Mouse (Mus musculus) bone marrow macrophage, adult 2 months (primary cell): ENCODE measurements around the gene Ccl25.

Experiments used
- CTCF ChIP-seq: IDR thresholded peaks from 2 replicates; pipeline ENCODE4 v1.5.1; 2012; ENCODE audit warnings: low read depth, mild to moderate bottlenecking, low read length, moderate library complexity
- POLR2A ChIP-seq: IDR thresholded peaks from 2 replicates; pipeline ENCODE4 v1.6.1; 2012; ENCODE audit warnings: mild to moderate bottlenecking, low read depth, low read length, borderline replicate concordance

DNA sequence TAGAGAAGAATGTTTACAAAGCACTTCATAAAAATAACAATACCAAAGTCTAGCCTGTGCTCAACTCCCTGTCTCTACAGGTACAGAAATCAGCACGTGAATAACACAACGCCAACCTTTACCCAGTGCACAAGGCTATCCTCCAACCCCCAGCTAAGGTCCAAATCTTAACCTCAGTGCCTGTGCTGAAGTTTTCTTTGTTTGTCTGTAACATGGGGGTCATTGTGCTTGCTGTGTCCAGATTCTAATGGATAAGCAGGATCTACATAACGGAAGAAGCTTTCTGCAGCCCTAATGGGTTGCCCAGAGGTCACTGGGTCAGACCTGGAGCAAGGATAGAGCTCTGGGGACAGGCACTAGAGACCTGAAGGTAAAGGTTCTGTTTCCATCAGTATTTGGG, 41.2 kb downstream of the Ccl25 start:
- TF ChIP-seq CTCF: no peak
- TF ChIP-seq POLR2A: no peak
